Mouse (Mus musculus): Measurements from ENCODE around the gene Gm3005.
"Not testable (repeated sequence)": the region's sequence is repeated elsewhere in the genome, so short reads cannot be mapped to it uniquely, and the experiment has no call there.

Gene Gm3005

DNA sequence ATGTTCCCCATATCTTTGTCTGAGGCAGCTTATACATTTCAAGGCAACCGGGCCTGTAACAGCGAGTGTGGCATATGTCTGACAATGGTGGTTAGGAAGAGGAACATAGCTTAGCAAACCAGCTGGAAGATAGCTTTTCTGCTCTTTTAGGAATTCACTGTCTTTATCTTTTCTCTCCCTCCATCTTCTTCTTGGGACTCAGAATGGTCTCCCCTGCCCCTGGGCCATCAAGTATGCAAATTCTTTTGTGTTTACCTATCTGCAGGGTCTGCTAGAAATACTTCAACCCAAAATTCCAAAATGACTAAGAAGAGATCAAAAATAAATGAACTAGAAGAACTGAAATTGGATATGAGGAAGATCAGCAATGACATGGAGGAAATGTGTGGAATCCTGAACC is at the start of gene Gm3005:
TSS of gene Gm3005 (plus strand) at position 301 of the 400 bp plus-strand sequence.
- DNase-seq: not testable (repeated sequence)

DNA sequence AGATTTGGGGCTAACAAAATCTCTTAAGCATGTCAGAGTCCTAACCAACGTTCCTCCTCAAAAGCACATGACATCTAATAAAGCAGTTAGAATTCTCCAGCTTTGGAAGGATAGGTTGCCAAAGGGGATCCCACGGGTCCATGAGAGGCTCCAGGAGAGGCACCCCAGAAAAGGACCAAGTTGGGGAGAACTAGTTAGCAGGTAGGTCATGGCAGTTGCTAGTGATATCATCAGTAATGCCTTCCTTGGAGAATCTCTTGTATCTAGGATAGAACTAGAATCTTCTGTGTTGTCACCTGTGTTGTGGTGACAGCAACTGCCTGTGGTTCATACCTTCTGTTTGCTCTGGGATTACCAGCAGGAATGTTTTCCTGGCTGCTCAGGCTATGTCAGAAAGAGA is 33.1 kb upstream of the Gm3005 start, which contains the start of gene Gm10413:
TSS of gene Gm10413 (plus strand) at position 301 of the 400 bp plus-strand sequence.
- not testable (repeated sequence) for DNase-seq

DNA sequence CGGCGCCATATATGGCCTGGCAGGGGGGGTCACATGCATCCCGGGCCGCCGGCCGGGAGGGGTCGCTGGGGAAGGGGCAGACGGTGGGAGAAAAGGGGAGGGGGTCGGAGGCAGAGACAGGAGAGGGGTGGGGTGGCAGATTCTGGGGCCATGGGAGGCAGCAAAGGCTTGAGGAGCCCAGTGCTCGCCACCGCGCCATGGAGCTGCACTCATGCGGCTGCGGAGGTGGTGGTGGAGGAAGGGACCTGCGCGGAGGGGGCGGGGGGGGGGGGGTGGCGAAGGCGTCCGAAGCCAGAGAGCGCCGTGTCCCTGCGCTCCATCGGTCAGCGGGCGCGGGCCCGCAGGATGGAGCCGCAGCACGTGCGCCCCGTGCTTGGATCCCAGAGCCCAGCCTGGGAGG is 15.6 kb upstream of the Gm3005 start, which contains the start of gene Gm10409:
TSS of gene Gm10409 (plus strand) at position 301 of the 400 bp plus-strand sequence.
- DNase-seq: not testable (repeated sequence)

DNA sequence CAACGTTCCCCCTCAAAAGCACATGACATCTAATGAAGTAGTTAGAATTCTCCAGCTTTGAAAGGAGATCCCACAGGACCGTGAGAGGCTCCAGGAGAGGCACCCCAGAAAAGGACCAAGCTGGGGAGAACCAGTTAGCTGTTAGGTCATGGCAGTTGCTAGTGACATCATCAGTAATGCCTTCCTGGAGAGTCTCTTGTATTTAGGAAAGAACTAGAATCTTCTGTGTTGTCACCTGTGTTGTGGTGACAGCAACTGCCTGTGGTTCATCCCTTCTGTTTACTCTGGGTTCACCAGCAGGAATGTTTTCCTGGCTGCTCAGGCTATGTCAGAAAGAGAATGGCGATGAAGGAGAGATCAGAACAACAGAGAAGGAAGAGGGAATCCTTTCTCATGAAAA is 21.2 kb downstream of the Gm3005 start, which contains the start of gene Gm10408:
TSS of gene Gm10408 (plus strand) at position 301 of the 400 bp plus-strand sequence.
- not testable (repeated sequence) for DNase-seq

DNA sequence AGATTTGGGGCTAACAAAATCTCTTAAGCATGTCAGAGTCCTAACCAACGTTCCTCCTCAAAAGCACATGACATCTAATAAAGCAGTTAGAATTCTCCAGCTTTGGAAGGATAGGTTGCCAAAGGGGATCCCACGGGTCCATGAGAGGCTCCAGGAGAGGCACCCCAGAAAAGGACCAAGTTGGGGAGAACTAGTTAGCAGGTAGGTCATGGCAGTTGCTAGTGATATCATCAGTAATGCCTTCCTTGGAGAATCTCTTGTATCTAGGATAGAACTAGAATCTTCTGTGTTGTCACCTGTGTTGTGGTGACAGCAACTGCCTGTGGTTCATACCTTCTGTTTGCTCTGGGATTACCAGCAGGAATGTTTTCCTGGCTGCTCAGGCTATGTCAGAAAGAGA is 206.3 kb downstream of the Gm3005 start, which contains the start of gene Gm3012:
TSS of gene Gm3012 (plus strand) at position 301 of the 400 bp plus-strand sequence.
- DNase-seq: not testable (repeated sequence)
